Mouse (Mus musculus): Measurements from ENCODE around the gene Slc35a3. TPM values are rescaled to one million over a fixed set of nuclear protein-coding genes. Genes with fewer than 3 reads are reported as not detected.

Slc35a3 gene
- polyA plus RNA-seq, 1 experiment: 3.6 TPM

DNA sequence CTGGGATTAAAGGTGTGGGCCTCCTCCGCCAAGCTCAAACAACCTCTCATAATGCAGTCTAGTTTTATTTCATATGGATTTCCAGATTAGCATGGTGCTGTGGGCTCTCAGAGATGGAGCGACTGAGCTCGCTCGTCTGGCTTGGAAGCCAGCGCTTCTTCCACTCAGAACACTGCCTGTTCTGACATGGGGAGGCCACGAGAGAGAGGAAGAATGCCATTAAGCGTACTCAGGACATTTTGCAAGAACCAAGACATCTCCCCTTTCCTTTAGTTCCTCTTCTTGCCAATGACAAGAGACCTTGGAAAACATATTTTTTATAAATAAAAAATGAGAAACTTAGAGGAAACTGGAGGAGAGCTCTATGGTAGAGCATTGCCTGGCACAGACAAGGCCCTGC lies 63.8 kb downstream of the Slc35a3 start:
- no peak overlapping the region for H3K4me3 ChIP-seq
- H3K27me3 ChIP-seq (ENCODE audit: control insufficient read depth, insufficient read depth, insufficient read length): no peaks in the 10 kb centered on the region
- H3K79me2 ChIP-seq (ENCODE audit: control insufficient read depth, insufficient read depth): peaks cover 43% of the 10 kb centered on the region
- H3ac ChIP-seq (ENCODE audit: control insufficient read depth, insufficient read length): no peak overlapping the region
- no peak overlapping the region for H3K4me2 ChIP-seq (ENCODE audit: low read depth)
- peaks cover 25% of the 10 kb centered on the region for H3K36me3 ChIP-seq (ENCODE audit: control insufficient read depth, insufficient read depth)
- TF ChIP-seq POLR2AphosphoS2 (IDR thresholded peaks at IDR 0.05; ENCODE audit: insufficient read length, low read depth): no peak
- TF ChIP-seq MAX (IDR thresholded peaks at IDR 0.05; ENCODE audit: low read depth): no peak
- TF ChIP-seq TCF3 (IDR thresholded peaks at IDR 0.05; ENCODE audit: insufficient read length, low read depth): no peak
- TF ChIP-seq TCF12 (IDR thresholded peaks at IDR 0.05; ENCODE audit: insufficient read depth, poor library complexity, severe bottlenecking): no peak
- TF ChIP-seq CEBPB (IDR thresholded peaks at IDR 0.05; ENCODE audit: insufficient read depth, poor library complexity, severe bottlenecking): no peak
- TF ChIP-seq MYOD1 (IDR thresholded peaks at IDR 0.05; ENCODE audit: control insufficient read depth in 1 of 3, insufficient read length in 2 of 3, low read depth in 2 of 3): no peak
- TF ChIP-seq MYOG (IDR thresholded peaks at IDR 0.05; ENCODE audit: control insufficient read depth in 1 of 3, insufficient read depth in 1 of 3, insufficient read length in 2 of 3, low read depth in 2 of 3): no peak
- no peak for TF ChIP-seq REST (IDR thresholded peaks at IDR 0.05; ENCODE audit: insufficient read depth, insufficient read length)
- no peak for TF ChIP-seq POLR2A (IDR thresholded peaks at IDR 0.05; ENCODE audit: insufficient read length, low read depth)
- no peak for TF ChIP-seq E2F4 (IDR thresholded peaks at IDR 0.05; ENCODE audit: insufficient read depth)
- TF ChIP-seq USF1 (IDR thresholded peaks at IDR 0.05; ENCODE audit: low read depth): no peak
- TF ChIP-seq SRF (IDR thresholded peaks at IDR 0.05; ENCODE audit: control insufficient read depth, insufficient read length, low read depth): no peak

DNA sequence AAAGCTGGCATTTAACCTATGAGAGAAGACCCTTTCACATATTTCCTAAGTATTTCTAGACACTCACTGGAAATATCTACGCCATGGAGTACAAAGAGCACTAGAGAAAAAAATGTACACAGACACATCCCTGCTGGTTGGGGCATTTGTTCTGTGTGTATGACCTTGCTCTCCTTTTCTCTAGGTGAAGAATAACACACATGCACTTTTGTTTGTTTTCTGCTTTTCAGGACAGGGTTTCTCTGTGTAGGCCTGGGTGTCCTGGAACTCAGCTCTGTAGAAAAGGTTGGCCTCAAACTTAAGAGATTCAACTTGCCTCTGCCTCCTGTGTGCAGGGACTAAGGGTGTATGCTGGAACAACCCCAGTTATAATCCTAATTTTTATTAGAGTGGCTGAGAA lies 66.2 kb downstream of the Slc35a3 start:
- no peak for TF ChIP-seq SRF (IDR thresholded peaks at IDR 0.05; ENCODE audit: control insufficient read depth, insufficient read length, low read depth)
- no peak for TF ChIP-seq POLR2AphosphoS2 (IDR thresholded peaks at IDR 0.05; ENCODE audit: insufficient read length, low read depth)
- no peak for TF ChIP-seq TCF3 (IDR thresholded peaks at IDR 0.05; ENCODE audit: insufficient read length, low read depth)
- TF ChIP-seq MYOD1 (IDR thresholded peaks at IDR 0.05; ENCODE audit: control insufficient read depth in 1 of 3, insufficient read length in 2 of 3, low read depth in 2 of 3): no peak
- TF ChIP-seq USF1 (IDR thresholded peaks at IDR 0.05; ENCODE audit: low read depth): no peak
- TF ChIP-seq POLR2A (IDR thresholded peaks at IDR 0.05; ENCODE audit: insufficient read length, low read depth): no peak
- Histone ChIP-seq H3K4me3 (no peak overlapping the region), H3K36me3 (ENCODE audit: control insufficient read depth, insufficient read depth) (peaks cover 34% of the 10 kb centered on the region)

DNA sequence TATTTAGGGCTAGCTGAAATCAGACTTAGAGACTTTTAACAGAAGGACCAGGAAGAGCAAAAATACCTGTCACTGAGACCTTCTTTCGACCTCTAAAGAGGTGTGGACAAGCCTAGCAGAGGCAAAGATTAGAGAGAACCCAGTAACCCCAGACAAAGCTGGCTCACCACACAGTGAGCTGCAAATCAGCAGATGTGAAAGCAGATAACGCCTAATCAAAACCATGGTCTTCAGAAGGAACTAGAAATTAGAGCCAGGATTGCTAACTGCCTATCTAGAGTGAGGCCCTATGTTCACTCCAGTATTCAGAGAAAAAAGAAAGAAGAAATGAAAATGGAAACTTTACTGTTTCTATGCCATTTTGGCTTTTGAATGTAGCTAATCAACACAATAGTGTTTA lies 70.3 kb downstream of the Slc35a3 start:
- no peak overlapping the region for H3ac ChIP-seq (ENCODE audit: control insufficient read depth, insufficient read length)
- H3K4me3 ChIP-seq: no peak overlapping the region
- H3K27me3 ChIP-seq (ENCODE audit: control insufficient read depth, insufficient read depth, insufficient read length): no peaks in the 10 kb centered on the region
- no peak overlapping the region for H3K4me2 ChIP-seq (ENCODE audit: low read depth)
- peaks cover 57% of the 10 kb centered on the region for H3K36me3 ChIP-seq (ENCODE audit: control insufficient read depth, insufficient read depth)
- TF ChIP-seq USF1 (IDR thresholded peaks at IDR 0.05; ENCODE audit: low read depth) (no peak), POLR2AphosphoS2 (IDR thresholded peaks at IDR 0.05; ENCODE audit: insufficient read length, low read depth) (no peak), REST (IDR thresholded peaks at IDR 0.05; ENCODE audit: insufficient read depth, insufficient read length) (no peak), TCF12 (IDR thresholded peaks at IDR 0.05; ENCODE audit: insufficient read depth, poor library complexity, severe bottlenecking) (no peak), TCF3 (IDR thresholded peaks at IDR 0.05; ENCODE audit: insufficient read length, low read depth) (no peak), MYOD1 (IDR thresholded peaks at IDR 0.05; ENCODE audit: control insufficient read depth in 1 of 3, insufficient read length in 2 of 3, low read depth in 2 of 3) (no peak), POLR2A (IDR thresholded peaks at IDR 0.05; ENCODE audit: insufficient read length, low read depth) (no peak), E2F4 (IDR thresholded peaks at IDR 0.05; ENCODE audit: insufficient read depth) (no peak), MAX (IDR thresholded peaks at IDR 0.05; ENCODE audit: low read depth) (no peak), CEBPB (IDR thresholded peaks at IDR 0.05; ENCODE audit: insufficient read depth, poor library complexity, severe bottlenecking) (no peak), SRF (IDR thresholded peaks at IDR 0.05; ENCODE audit: control insufficient read depth, insufficient read length, low read depth) (no peak), MYOG (IDR thresholded peaks at IDR 0.05; ENCODE audit: control insufficient read depth in 1 of 3, insufficient read depth in 1 of 3, insufficient read length in 2 of 3, low read depth in 2 of 3) (no peak)
- H3K79me2 ChIP-seq (ENCODE audit: control insufficient read depth, insufficient read depth): no peaks in the 10 kb centered on the region

More for the DNA sequence above, 66.2 kb downstream of the Slc35a3 start:
- no peak overlapping the region for H3ac ChIP-seq (ENCODE audit: control insufficient read depth, insufficient read length)
- H3K4me2 ChIP-seq (ENCODE audit: low read depth): no peak overlapping the region
- H3K79me2 ChIP-seq (ENCODE audit: control insufficient read depth, insufficient read depth): peaks cover 19% of the 10 kb centered on the region
- H3K27me3 ChIP-seq (ENCODE audit: control insufficient read depth, insufficient read depth, insufficient read length): no peaks in the 10 kb centered on the region

- no peaks in the 10 kb centered on the region for H3K27me3 ChIP-seq (ENCODE audit: control insufficient read depth, insufficient read depth, insufficient read length)
- no peaks in the 10 kb centered on the region for H3K79me2 ChIP-seq (ENCODE audit: control insufficient read depth, insufficient read depth)
- no peak overlapping the region for H3ac ChIP-seq (ENCODE audit: control insufficient read depth, insufficient read length)
- no peak for TF ChIP-seq POLR2AphosphoS2 (IDR thresholded peaks at IDR 0.05; ENCODE audit: insufficient read length, low read depth)
- TF ChIP-seq MYOG (IDR thresholded peaks at IDR 0.05; ENCODE audit: control insufficient read depth in 1 of 3, insufficient read depth in 1 of 3, insufficient read length in 2 of 3, low read depth in 2 of 3): no peak
- TF ChIP-seq REST (IDR thresholded peaks at IDR 0.05; ENCODE audit: insufficient read depth, insufficient read length): no peak
- TF ChIP-seq E2F4 (IDR thresholded peaks at IDR 0.05; ENCODE audit: insufficient read depth): no peak
- no peak for TF ChIP-seq POLR2A (IDR thresholded peaks at IDR 0.05; ENCODE audit: insufficient read length, low read depth)
- no peak for TF ChIP-seq CEBPB (IDR thresholded peaks at IDR 0.05; ENCODE audit: insufficient read depth, poor library complexity, severe bottlenecking)
- TF ChIP-seq USF1 (IDR thresholded peaks at IDR 0.05; ENCODE audit: low read depth): no peak
- TF ChIP-seq TCF3 (IDR thresholded peaks at IDR 0.05; ENCODE audit: insufficient read length, low read depth): no peak
- TF ChIP-seq MYOD1 (IDR thresholded peaks at IDR 0.05; ENCODE audit: control insufficient read depth in 1 of 3, insufficient read length in 2 of 3, low read depth in 2 of 3): no peak
- no peak for TF ChIP-seq TCF12 (IDR thresholded peaks at IDR 0.05; ENCODE audit: insufficient read depth, poor library complexity, severe bottlenecking)
- no peak for TF ChIP-seq SRF (IDR thresholded peaks at IDR 0.05; ENCODE audit: control insufficient read depth, insufficient read length, low read depth)
- TF ChIP-seq MAX (IDR thresholded peaks at IDR 0.05; ENCODE audit: low read depth): no peak
- H3K4me2 ChIP-seq (ENCODE audit: low read depth): no peak overlapping the region
- peaks cover 55% of the 10 kb centered on the region for H3K36me3 ChIP-seq (ENCODE audit: control insufficient read depth, insufficient read depth)
- H3K4me3 ChIP-seq: no peak overlapping the region
Measured at GRCm38 (mm10) chr3:116641811-116642371, 70.7 kb downstream of the Slc35a3 start.

Measured in myocyte (in vitro differentiated cells).